Mouse (Mus musculus): ENCODE measurements around the gene Brpf3.

DNA sequence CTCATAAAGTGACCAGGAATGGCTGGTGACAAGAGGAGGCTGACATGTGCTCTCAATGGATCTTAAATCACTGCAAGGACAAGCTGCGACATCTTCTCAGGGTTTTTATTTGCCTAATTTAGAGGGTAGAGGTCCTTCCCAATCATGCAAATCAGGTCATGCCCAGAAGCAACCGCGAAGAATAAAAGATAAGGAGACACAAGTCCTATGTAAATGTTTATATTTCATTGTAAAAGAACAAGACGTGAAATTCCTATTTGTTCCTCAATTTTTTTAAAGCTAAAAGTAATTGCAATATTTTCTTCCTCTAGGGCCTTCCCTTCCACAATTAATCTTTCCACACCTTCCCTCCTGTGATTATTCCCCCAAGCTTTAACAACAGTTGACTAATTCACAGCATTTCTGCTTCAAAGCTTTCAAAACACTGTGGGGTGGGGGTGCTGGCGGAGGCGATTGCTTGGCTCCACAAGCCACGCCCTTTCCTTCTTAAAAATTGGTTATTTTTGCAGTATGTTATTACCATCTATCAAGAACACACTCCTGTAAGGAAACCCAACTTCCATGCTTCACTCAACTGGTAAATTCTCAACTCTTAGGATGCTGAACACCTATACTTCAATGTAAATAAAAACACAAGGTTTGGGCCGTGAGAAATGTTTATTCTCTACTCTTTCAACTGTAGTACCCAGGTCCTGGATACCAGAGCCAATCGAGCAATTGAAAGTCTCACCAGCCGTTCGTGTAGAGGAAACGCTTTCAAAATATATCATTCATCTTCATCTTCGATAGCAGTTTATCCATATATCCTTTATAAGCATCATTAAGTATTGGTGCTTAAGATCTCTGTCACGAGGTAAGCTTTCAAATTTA is 1.4 kb upstream of the Brpf3 start:
- TF ChIP-seq CTCF (IDR thresholded peaks at IDR 0.05; ENCODE audit: extremely low read depth, insufficient read length, insufficient replicate concordance, low read depth, low read length), result no peak
- TF ChIP-seq POLR2A (IDR thresholded peaks at IDR 0.05; ENCODE audit: low read depth, low read length), result no peak

Measured in small intestine, adult 2 months (tissue).